13 mouse cellular contexts compared by ENCODE assay signal in the genomic region with DNA sequence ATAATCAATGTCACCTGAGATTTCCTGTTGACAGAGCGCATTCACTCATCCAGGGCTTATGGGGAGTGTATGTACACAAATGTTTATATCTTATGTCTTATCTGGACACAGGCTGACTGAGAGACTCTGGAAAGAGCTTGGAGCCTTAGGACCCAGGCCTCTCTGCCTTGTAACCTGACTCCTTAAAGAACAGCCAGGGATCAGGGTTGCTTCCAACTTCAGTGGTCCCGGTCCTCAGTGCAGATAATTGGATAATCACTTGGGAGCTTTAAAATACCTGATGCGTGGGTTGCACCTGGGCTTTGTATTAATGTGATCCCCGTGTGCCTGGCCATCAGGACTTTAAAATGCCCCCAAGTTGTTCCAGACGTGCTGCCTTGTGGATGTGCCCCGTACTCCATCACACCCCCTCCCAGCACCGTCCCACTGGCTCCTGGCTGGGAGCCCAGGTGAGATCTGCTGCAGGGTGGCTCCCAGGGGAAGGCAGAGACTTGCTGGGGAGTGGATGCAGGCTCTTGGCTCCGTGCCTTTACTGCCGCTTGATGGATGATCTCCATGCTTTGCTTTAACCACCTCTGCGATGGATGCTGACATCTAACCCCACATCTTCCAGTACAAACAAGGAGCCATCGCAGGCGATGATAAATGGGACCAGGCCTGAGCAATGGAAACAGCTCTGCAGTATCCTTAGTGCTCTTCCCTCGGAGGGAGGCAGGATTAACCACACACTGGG. TPM values are rescaled to one million over a fixed set of nuclear protein-coding genes. Genes with fewer than 3 reads are reported as not detected.
DNase-seq lines count a peak whose midpoint lies in the region; ATAC-seq and TF ChIP-seq lines count a peak whose summit lies in the region.
"Had no signal": no experiment of that assay in that cellular context is flagged by ENCODE, and none has a peak within 500 bp of the region (broad histone marks: within the 10 kb centered on the region; RNA-seq: fewer than 3 reads in every experiment).

No protein-coding gene starts in this region.

- no peak for ATAC-seq in stomach, postnatal 0 days (ENCODE audit: low FRiP score, low TSS enrichment)
- ATAC-seq: Patski had no signal

- 0 out of 2 replicates have a peak, but pooled peaks cover 1% of the 10 kb centered on the region for H3K4me1 ChIP-seq in heart, adult 2 months (ENCODE audit: control insufficient read depth, insufficient read depth, low read length)
- peaks cover 4% of the 10 kb centered on the region; the same call in 1 of the 2 replicates for H3K4me1 ChIP-seq in stomach, postnatal 0 days (replicated peaks; ENCODE audit: control insufficient read depth, insufficient read depth)
- H3K4me1 ChIP-seq: liver, embryonic 13.5 days; megakaryocyte, embryonic 14.5 days had no signal

- H3K27me3 ChIP-seq in heart, adult 2 months (ENCODE audit: control insufficient read depth, insufficient read depth, low read length) = 0 out of 2 replicates have a peak, but pooled peaks cover 1% of the 10 kb centered on the region
- no peaks in the 10 kb centered on the region for H3K27me3 ChIP-seq in stomach, postnatal 0 days (ENCODE audit: control insufficient read depth, insufficient read depth, low read length)

- intact Hi-C loops in heart, adult 2 months (cut with DNase I) = loop anchor here (5.0 kb wide), 2 partner anchors 181 to 671 kb away; no protein-coding TSS in a partner anchor

- no peaks in the 10 kb centered on the region for H3K9me3 ChIP-seq in stomach, postnatal 0 days (ENCODE audit: control insufficient read depth, low read length)
- H3K9me3 ChIP-seq: forebrain, embryonic 10.5 days; liver, embryonic 13.5 days; megakaryocyte, embryonic 14.5 days had no signal

- no peaks in the 10 kb centered on the region for H3K79me2 ChIP-seq in heart, adult 2 months (replicated peaks; ENCODE audit: control insufficient read depth, insufficient read depth, low read length)

- no peak overlapping the region for H3K27ac ChIP-seq in heart, adult 2 months
- peak overlapping the region; percentile 67; the same call in 1 of the 2 replicates for H3K27ac ChIP-seq in stomach, postnatal 0 days (replicated peaks)
- H3K27ac ChIP-seq: forebrain, embryonic 10.5 days; liver, embryonic 13.5 days had no signal

- H3K36me3 ChIP-seq in heart, adult 2 months (ENCODE audit: control insufficient read depth, insufficient read depth, low read length) = no peaks in the 10 kb centered on the region
- H3K36me3 ChIP-seq in stomach, postnatal 0 days (ENCODE audit: control insufficient read depth, insufficient read depth, low read length) = no peaks in the 10 kb centered on the region
- H3K36me3 ChIP-seq: forebrain, embryonic 10.5 days; liver, embryonic 13.5 days had no signal

- DNase-seq in heart, adult 11 months = peak; percentile 90
- no peak for DNase-seq in heart, adult 2 months
- DNase-seq in ovary, postnatal 10 days (ENCODE audit: low spot score) = peak; percentile 12
- no peak for DNase-seq in ovary, adult 18-20 months (ENCODE audit: low spot score)
- DNase-seq in kidney, postnatal 25 days = peak; percentile 10 to 51
- no peak for DNase-seq in stomach, postnatal 0 days (ENCODE audit: low spot score)
- DNase-seq in frontal cortex, postnatal 14 days (ENCODE audit: low spot score in 2 of 2) = no peak
- no peak for DNase-seq in Muller cell, postnatal 12 days (ENCODE audit: inconsistent ontology term)
- DNase-seq: cerebellum, adult 9-10 months; liver, embryonic 13.5 days had no signal

- TF ChIP-seq CTCF in heart, adult 2 months (IDR thresholded peaks at IDR 0.05) = no peak
- TF ChIP-seq CTCF in stomach, postnatal 0 days (IDR thresholded peaks at IDR 0.05; ENCODE audit: low read depth) = no peak

- H3K9ac ChIP-seq in heart, adult 2 months (ENCODE audit: low read depth, low read length) = no peak overlapping the region
- 0 out of 2 replicates have a peak overlapping the region, but pooled peaks have one; percentile 27 for H3K9ac ChIP-seq in stomach, postnatal 0 days (ENCODE audit: low read length)
- H3K9ac ChIP-seq: liver, embryonic 13.5 days had no signal

- H3K4me2 ChIP-seq in stomach, postnatal 0 days (replicated peaks; ENCODE audit: low read depth) = no peak overlapping the region
- H3K4me2 ChIP-seq: liver, embryonic 13.5 days had no signal

- TF ChIP-seq EP300 in heart, adult 2 months (IDR thresholded peaks at IDR 0.05; ENCODE audit: insufficient read depth, low read depth, low read length) = no peak
- TF ChIP-seq EP300 in stomach, postnatal 0 days (optimal IDR thresholded peaks at IDR 0.05) = no peak

- H3K4me3 ChIP-seq in heart, adult 2 months = no peak overlapping the region
- H3K4me3 ChIP-seq in stomach, postnatal 0 days (ENCODE audit: low read depth, low read length) = no peak overlapping the region
- H3K4me3 ChIP-seq: forebrain, embryonic 10.5 days; liver, embryonic 13.5 days; megakaryocyte, embryonic 14.5 days had no signal

- TF ChIP-seq POLR2A in heart, adult 2 months (IDR thresholded peaks at IDR 0.05; ENCODE audit: insufficient read depth, low read depth, low read length) = no peak

- 18% methylated on average over 13 of the region's 13 CpGs for WGBS in heart, adult 2 months
- 10% methylated on average over 13 of the region's 13 CpGs for WGBS in stomach, postnatal 0 days

RNA-seq across cellular contexts. Expression of a gene that starts 26.8 kb away (rescaled TPM):
- total RNA-seq in heart, adult 2 months (2021) = 1 to 10 TPM in 1 of 2 experiments, under 1 TPM in 1; 0.80 to 1.4 TPM
- polyA plus RNA-seq in heart, adult 2 months (2012; rRNA removed) = 0.76 and 1.00 TPM in 2 replicates
- 1.6 and 1.8 TPM in 2 replicates for polyA plus RNA-seq in stomach, postnatal 0 days (2015; fragmentation: Nextera tagmentation; extraction: Ambion mirVana)

RNA-seq across cellular contexts. Expression of a gene that starts 48.4 kb away (rescaled TPM):
- total RNA-seq in heart, adult 2 months (2021) = 10 to 100 TPM; 36.5 to 55.4 TPM
- 54.9 and 104 TPM in 2 replicates for polyA plus RNA-seq in heart, adult 2 months (2012; rRNA removed)
- polyA plus RNA-seq in stomach, postnatal 0 days (2015; fragmentation: Nextera tagmentation; extraction: Ambion mirVana) = 58.6 and 59.2 TPM in 2 replicates

Comparison
In these comparisons a context has a peak if more than half of its experiments do, and no peak if none do; other contexts are left out.
1. DNase-seq: peak in heart, adult 11 months (single experiment), ovary, postnatal 10 days (single experiment) and kidney, postnatal 25 days (2 of 2); none in heart, adult 2 months (0 of 2), ovary, adult 18-20 months (single experiment), stomach, postnatal 0 days (single experiment), frontal cortex, postnatal 14 days (0 of 2) and Muller cell, postnatal 12 days (single experiment).